Mouse (Mus musculus) R1 (cell line): ENCODE results near the gene Pet2.

Experiments used
- DNase-seq: peaks from one replicate; pipeline ENCODE4 v3.0.0-alpha.2; 2018; ENCODE audit warnings: low read depth, low spot score

Pet2 gene

GRCm38 (mm10) chrX:89409589-89409988 is at the start of gene Pet2:
Gene Pet2 (minus strand): TSS chrX:89409689.
- no peak for DNase-seq
